Mouse (Mus musculus): ENCODE results near the gene B4galt5.

DNA sequence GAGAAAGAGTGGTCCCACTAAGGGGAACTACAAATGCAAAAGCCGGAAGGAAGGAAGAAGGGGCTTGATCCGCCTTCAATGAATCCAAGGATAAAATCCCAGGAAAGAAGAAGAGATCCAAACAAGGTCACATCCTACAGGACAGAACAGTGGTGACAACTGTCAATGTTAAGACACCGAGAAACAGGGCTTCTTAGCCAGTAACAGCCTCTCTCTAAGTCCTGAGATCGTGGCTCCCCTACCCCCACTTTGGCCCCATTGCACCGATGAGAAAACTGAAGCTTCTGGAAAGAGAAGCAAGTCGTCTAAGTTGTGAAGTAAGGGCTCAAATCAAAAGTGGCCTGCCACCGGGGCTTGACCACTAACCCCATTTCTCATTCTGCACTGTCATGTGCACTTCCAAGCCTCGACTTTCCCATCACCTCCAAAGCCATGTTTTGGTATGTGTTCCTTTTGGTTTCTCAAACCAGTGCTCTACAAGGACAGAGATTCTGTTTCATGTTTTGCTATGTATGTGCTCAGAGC lies 1.2 kb upstream of the B4galt5 start:
- TF ChIP-seq CTCF (IDR thresholded peaks at IDR 0.05; ENCODE audit: borderline replicate concordance, insufficient read depth, low read depth, low read length), result no peak
- no peak for TF ChIP-seq POLR2A (IDR thresholded peaks at IDR 0.05; ENCODE audit: borderline replicate concordance, insufficient read depth, low read length)
